Mouse (Mus musculus) intestine, postnatal 0 days (tissue): Measurements from ENCODE around the gene Mgat5. TPM values are rescaled to one million over a fixed set of nuclear protein-coding genes. Genes with fewer than 3 reads are reported as not detected.

Source experiments
- ATAC-seq: fragments of 200-750 bp; cut with Nextera tagmentation; 2 replicates; pipeline ENCODE4 v1.8.0; 2017; ENCODE audit warnings: mild to moderate bottlenecking, moderate TSS enrichment, moderate library complexity
- H3K27ac ChIP-seq: fragments of 300-500 bp; sonication (generic); 2 replicates; pipeline ENCODE4 v1.5.1; 2014; ENCODE audit warnings: mild to moderate bottlenecking, low read depth, low read length, moderate library complexity
- H3K27me3 ChIP-seq: fragments of 300-500 bp; sonication (generic); replicated peaks from 2 replicates; pipeline ENCODE4 v1.6.1; 2014; ENCODE audit warnings: low read length, mixed read lengths; ENCODE audit not compliant: control insufficient read depth, insufficient read depth
- H3K36me3 ChIP-seq: fragments of 300-500 bp; sonication (generic); 2 replicates; pipeline ENCODE4 v1.6.1; 2014; ENCODE audit warnings: mild to moderate bottlenecking, moderate library complexity; ENCODE audit not compliant: control insufficient read depth, insufficient read depth
- H3K4me1 ChIP-seq: fragments of 300-500 bp; sonication (generic); replicated peaks from 2 replicates; pipeline ENCODE4 v1.6.1; 2014; ENCODE audit warnings: antibody characterized with exemption, low read length, mixed read lengths; ENCODE audit not compliant: control insufficient read depth, insufficient read depth
- H3K4me2 ChIP-seq: fragments of 300-500 bp; sonication (generic); replicated peaks from 2 replicates; pipeline ENCODE4 v1.6.1; 2014; ENCODE audit warnings: low read depth, mild to moderate bottlenecking, moderate library complexity
- H3K4me3 ChIP-seq: fragments of 300-500 bp; sonication (generic); 2 replicates; pipeline ENCODE4 v1.5.1; 2014; ENCODE audit warnings: low read depth, low read length
- H3K9ac ChIP-seq: fragments of 300-500 bp; sonication (generic); 2 replicates; pipeline ENCODE4 v1.6.1; 2014; ENCODE audit warnings: mild to moderate bottlenecking, low read depth, low read length
- H3K9me3 ChIP-seq: fragments of 300-500 bp; sonication (generic); 2 replicates; pipeline ENCODE4 v1.6.1; 2016; ENCODE audit warnings: mixed run types; ENCODE audit not compliant: control insufficient read depth
- CTCF ChIP-seq: sonication (generic); IDR thresholded peaks from 2 replicates; pipeline ENCODE4 v1.5.1; 2016; ENCODE audit warnings: low read depth, mild to moderate bottlenecking, control low read depth, antibody characterized with exemption, moderate library complexity
- WGBS: fragments of 180-500 bp; shearing (Covaris S2); extraction: QIAGEN DNeasy Blood & Tissue Kit; methylation state at CpG from one replicate; pipeline ENCODE4 v1.1.7; 2014; 5-methylcytosine and 5-hydroxymethylcytosine counted together
- polyA plus RNA-seq: library from polyadenylated mRNA; unstranded; fragments of >200 nt; fragmentation: Nextera tagmentation; extraction: Ambion mirVana; gene quantifications from 2 replicates; pipeline ENCODE4 v1.2.1, GENCODE M21; 2015

The Mgat5 gene
- polyA plus RNA-seq, 1 experiment from 2014 or later, result 4.1 TPM

- Histone ChIP-seq H3K9me3 (no peaks in the 10 kb centered on the region), H3K4me1 (no peaks in the 10 kb centered on the region), H3K36me3 (peaks cover 42% of the 10 kb centered on the region), H3K9ac (no peak overlapping the region), H3K4me3 (no peak overlapping the region), H3K4me2 (no peak overlapping the region), H3K27me3 (no peaks in the 10 kb centered on the region), H3K27ac (no peak overlapping the region)
- TF ChIP-seq CTCF, result no peak
- 64% methylated on average over 10 of the region's 10 CpGs for WGBS
- no peak for ATAC-seq
These were observed 161.3 kb downstream of the Mgat5 start for GRCm38 (mm10) chr1:127366111-127366510.

- no peak overlapping the region for H3K4me2 ChIP-seq
- no peak for TF ChIP-seq CTCF
- no peak overlapping the region for H3K4me3 ChIP-seq
- H3K4me1 ChIP-seq, result no peaks in the 10 kb centered on the region
- H3K9me3 ChIP-seq, result no peaks in the 10 kb centered on the region
- no peaks in the 10 kb centered on the region for H3K27me3 ChIP-seq
- 70% methylated on average over 8 of the region's 8 CpGs for WGBS
- ATAC-seq, result no peak
- H3K9ac ChIP-seq, result no peak overlapping the region
- H3K36me3 ChIP-seq, result peaks cover 51% of the 10 kb centered on the region
- no peak overlapping the region for H3K27ac ChIP-seq
These were observed 163.7 kb downstream of the Mgat5 start for GRCm38 (mm10) chr1:127368513-127368912.

GRCm38 (mm10) chr1:127369538-127369937 lies 164.7 kb downstream of the Mgat5 start:
- H3K27ac ChIP-seq, result no peak overlapping the region
- no peak overlapping the region for H3K4me2 ChIP-seq
- no peaks in the 10 kb centered on the region for H3K4me1 ChIP-seq
- no peak for ATAC-seq
- TF ChIP-seq CTCF, result no peak
- no peak overlapping the region for H3K9ac ChIP-seq
- no peaks in the 10 kb centered on the region for H3K27me3 ChIP-seq
- H3K9me3 ChIP-seq, result no peaks in the 10 kb centered on the region
- no peak overlapping the region for H3K4me3 ChIP-seq
- H3K36me3 ChIP-seq, result peaks cover 51% of the 10 kb centered on the region
- 93% methylated on average over 5 of the region's 5 CpGs for WGBS

GRCm38 (mm10) chr1:127372096-127372495 lies 167.3 kb downstream of the Mgat5 start:
- WGBS, result 90% methylated on average over 4 of the region's 4 CpGs
- no peak overlapping the region for H3K4me2 ChIP-seq
- H3K4me3 ChIP-seq, result no peak overlapping the region
- no peaks in the 10 kb centered on the region for H3K4me1 ChIP-seq
- no peak for TF ChIP-seq CTCF
- no peaks in the 10 kb centered on the region for H3K27me3 ChIP-seq
- no peak overlapping the region for H3K9ac ChIP-seq
- no peak overlapping the region for H3K27ac ChIP-seq
- no peaks in the 10 kb centered on the region for H3K9me3 ChIP-seq
- no peak for ATAC-seq
- peaks cover 34% of the 10 kb centered on the region for H3K36me3 ChIP-seq

- H3K4me3 ChIP-seq, result no peak overlapping the region
- no peaks in the 10 kb centered on the region for H3K9me3 ChIP-seq
- no peak for TF ChIP-seq CTCF
- no peak overlapping the region for H3K27ac ChIP-seq
- H3K4me2 ChIP-seq, result no peak overlapping the region
- peaks cover 27% of the 10 kb centered on the region for H3K36me3 ChIP-seq
- WGBS, result 64% methylated on average over 5 of the region's 5 CpGs
- no peak overlapping the region for H3K9ac ChIP-seq
- no peaks in the 10 kb centered on the region for H3K27me3 ChIP-seq
- ATAC-seq, result no peak
- H3K4me1 ChIP-seq, result no peaks in the 10 kb centered on the region
These were observed 168.7 kb downstream of the Mgat5 start for GRCm38 (mm10) chr1:127373559-127373958.

GRCm38 (mm10) chr1:127374157-127374556 lies 169.3 kb downstream of the Mgat5 start:
- H3K27me3 ChIP-seq, result no peaks in the 10 kb centered on the region
- no peak for ATAC-seq
- H3K4me3 ChIP-seq, result no peak overlapping the region
- no peaks in the 10 kb centered on the region for H3K4me1 ChIP-seq
- peaks cover 25% of the 10 kb centered on the region for H3K36me3 ChIP-seq
- H3K9me3 ChIP-seq, result no peaks in the 10 kb centered on the region
- H3K27ac ChIP-seq, result no peak overlapping the region
- H3K9ac ChIP-seq, result no peak overlapping the region
- TF ChIP-seq CTCF, result no peak
- 54% methylated on average over 3 of the region's 3 CpGs for WGBS
- H3K4me2 ChIP-seq, result no peak overlapping the region

- H3K27me3 ChIP-seq, result no peaks in the 10 kb centered on the region
- no peak overlapping the region for H3K27ac ChIP-seq
- H3K4me3 ChIP-seq, result no peak overlapping the region
- no peak overlapping the region for H3K9ac ChIP-seq
- H3K4me2 ChIP-seq, result no peak overlapping the region
- no peak for ATAC-seq
- no peaks in the 10 kb centered on the region for H3K9me3 ChIP-seq
- peaks cover 22% of the 10 kb centered on the region; the same call in 1 of the 2 replicates for H3K36me3 ChIP-seq
- no peaks in the 10 kb centered on the region for H3K4me1 ChIP-seq
- 59% methylated on average over 4 of the region's 4 CpGs for WGBS
- no peak for TF ChIP-seq CTCF
These were observed 175.3 kb downstream of the Mgat5 start for GRCm38 (mm10) chr1:127380140-127380539.
